Comparison of ENCODE assay signal across 30 mouse cellular contexts in the genomic region with DNA sequence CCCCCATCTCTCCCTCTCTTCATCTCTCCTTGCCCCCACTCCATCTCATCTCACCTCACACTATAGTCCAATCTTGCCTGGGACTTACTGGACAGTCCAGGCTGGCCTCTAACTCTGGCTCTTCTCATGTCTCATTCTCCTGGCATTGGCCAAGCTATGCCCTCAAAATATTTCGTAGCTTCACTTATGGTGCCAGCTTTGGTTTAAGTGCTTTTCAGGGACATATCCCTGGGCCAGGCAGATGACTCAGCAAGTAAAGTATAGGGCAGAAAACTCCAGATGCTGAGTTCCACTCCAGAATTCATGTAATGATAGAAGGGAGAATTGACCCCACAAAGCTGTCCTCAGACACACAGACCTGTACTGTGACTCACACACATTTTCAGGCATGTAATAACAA. TPM values are rescaled to one million over a fixed set of nuclear protein-coding genes. Genes with fewer than 3 reads are reported as not detected.
DNase-seq lines count a peak whose midpoint lies in the region; ATAC-seq and TF ChIP-seq lines count a peak whose summit lies in the region.
"Had no signal": no experiment of that assay in that cellular context is flagged by ENCODE, and none has a peak within 500 bp of the region (broad histone marks: within the 10 kb centered on the region; RNA-seq: fewer than 3 reads in every experiment).

No protein-coding gene starts in this region.

- H3K27ac ChIP-seq in heart, adult 2 months = peak overlapping the region; percentile 33; the same call in 1 of the 2 replicates
- no peak overlapping the region for H3K27ac ChIP-seq in kidney, embryonic 14.5 days (ENCODE audit: low read depth, low read length)
- H3K27ac ChIP-seq: hindbrain, embryonic 15.5 days; kidney, embryonic 15.5 days; left cerebral cortex, adult 2 months; limb, embryonic 12.5 days; lung, embryonic 15.5 days; midbrain, embryonic 10.5 days; midbrain, embryonic 15.5 days; stomach, embryonic 15.5 days had no signal

- no peaks in the 10 kb centered on the region for H3K27me3 ChIP-seq in heart, adult 2 months (ENCODE audit: control insufficient read depth, insufficient read depth, low read length)
- H3K27me3 ChIP-seq in kidney, embryonic 14.5 days (ENCODE audit: control insufficient read depth, insufficient read depth, low read length) = no peaks in the 10 kb centered on the region
- H3K27me3 ChIP-seq: heart, embryonic 12.5 days; hindbrain, embryonic 15.5 days; limb, embryonic 12.5 days; lung, embryonic 15.5 days; midbrain, embryonic 15.5 days; stomach, embryonic 15.5 days had no signal

- no peak for ATAC-seq in kidney, embryonic 14.5 days (ENCODE audit: low FRiP score, low TSS enrichment)
- ATAC-seq: forebrain, embryonic 16.5 days; inflammation-experienced regulatory T-cells, adult 6 months; midbrain, embryonic 15.5 days; Patski had no signal

- H3K4me1 ChIP-seq in heart, adult 2 months (ENCODE audit: control insufficient read depth, insufficient read depth, low read length) = peaks cover 12% of the 10 kb centered on the region
- no peaks in the 10 kb centered on the region for H3K4me1 ChIP-seq in kidney, embryonic 14.5 days (ENCODE audit: control insufficient read depth, insufficient read depth, low read length)
- H3K4me1 ChIP-seq: kidney, embryonic 15.5 days; limb, embryonic 12.5 days had no signal

- no peak overlapping the region for H3K4me2 ChIP-seq in kidney, embryonic 14.5 days (replicated peaks; ENCODE audit: low read depth, low read length)
- H3K4me2 ChIP-seq: heart, embryonic 12.5 days; hindbrain, embryonic 15.5 days; kidney, embryonic 15.5 days; limb, embryonic 12.5 days; lung, embryonic 15.5 days; midbrain, embryonic 15.5 days; stomach, embryonic 15.5 days had no signal

- peak; percentile 60 for DNase-seq in adrenal gland, adult 2 months
- no peak for DNase-seq in adrenal gland, postnatal 4 days (ENCODE audit: low spot score in 2 of 2)
- peak in 1 of 2 experiments; percentile 22 for DNase-seq in heart, adult 2 months
- no peak for DNase-seq in heart, adult 8-10 months (ENCODE audit: low spot score)
- DNase-seq in adrenal gland, postnatal 14 days = peak; percentile 46
- no peak for DNase-seq in B cell, adult 2 months
- DNase-seq: cerebellum, adult 11 months; cerebellum, postnatal 10 days; gastrocnemius, postnatal 10 days; kidney, adult 11 months; kidney, postnatal 25 days; right cerebral cortex, postnatal 25 days had no signal

- H3K79me2 ChIP-seq in heart, adult 2 months (replicated peaks; ENCODE audit: control insufficient read depth, insufficient read depth, low read length) = no peaks in the 10 kb centered on the region

- 62% methylated on average over 1 of the region's 1 CpGs for WGBS in heart, adult 2 months
- 82% methylated on average over 1 of the region's 1 CpGs for WGBS in kidney, embryonic 14.5 days

- no peak overlapping the region for H3K9ac ChIP-seq in heart, adult 2 months (ENCODE audit: low read depth, low read length)
- H3K9ac ChIP-seq in kidney, embryonic 14.5 days (ENCODE audit: low read depth, low read length) = no peak overlapping the region
- H3K9ac ChIP-seq: heart, embryonic 12.5 days; hindbrain, embryonic 15.5 days; kidney, embryonic 15.5 days; limb, embryonic 12.5 days; lung, embryonic 15.5 days; midbrain, embryonic 15.5 days; stomach, embryonic 15.5 days had no signal

- H3K4me3 ChIP-seq in heart, adult 2 months = no peak overlapping the region
- no peak overlapping the region for H3K4me3 ChIP-seq in kidney, embryonic 14.5 days (ENCODE audit: low read length)
- H3K4me3 ChIP-seq: erythroblast, embryonic 14.5 days; heart, embryonic 12.5 days; hindbrain, embryonic 15.5 days; kidney, embryonic 15.5 days; left cerebral cortex, adult 2 months; limb, embryonic 12.5 days; lung, embryonic 15.5 days; midbrain, embryonic 10.5 days; midbrain, embryonic 15.5 days; stomach, embryonic 15.5 days had no signal

- TF ChIP-seq EP300 in heart, adult 2 months (IDR thresholded peaks at IDR 0.05; ENCODE audit: insufficient read depth, low read depth, low read length) = no peak

- H3K9me3 ChIP-seq in kidney, embryonic 14.5 days (ENCODE audit: control insufficient read depth, low read length) = no peaks in the 10 kb centered on the region
- H3K9me3 ChIP-seq: hindbrain, embryonic 15.5 days; kidney, embryonic 15.5 days; limb, embryonic 12.5 days; lung, embryonic 15.5 days; midbrain, embryonic 10.5 days; midbrain, embryonic 15.5 days; stomach, embryonic 15.5 days had no signal

- no peak for TF ChIP-seq POLR2A in heart, adult 2 months (IDR thresholded peaks at IDR 0.05; ENCODE audit: insufficient read depth, low read depth, low read length)

- intact Hi-C loops in heart, adult 2 months (cut with DNase I) = no loop called here

- no peak for TF ChIP-seq CTCF in heart, adult 2 months (IDR thresholded peaks at IDR 0.05)

- H3K36me3 ChIP-seq in heart, adult 2 months (ENCODE audit: control insufficient read depth, insufficient read depth, low read length) = no peaks in the 10 kb centered on the region
- H3K36me3 ChIP-seq in kidney, embryonic 14.5 days (ENCODE audit: control insufficient read depth, insufficient read depth, low read length) = no peaks in the 10 kb centered on the region
- H3K36me3 ChIP-seq: G1E; heart, embryonic 12.5 days; hindbrain, embryonic 15.5 days; kidney, embryonic 15.5 days; limb, embryonic 12.5 days; lung, embryonic 15.5 days; midbrain, embryonic 10.5 days; midbrain, embryonic 15.5 days; stomach, embryonic 15.5 days had no signal

RNA-seq across cellular contexts. Expression of gene Ubtf, which starts 16.6 kb away (rescaled TPM):
- 100 to 1,000 TPM in 1 of 2 experiments, 10 to 100 TPM in 1; 95.9 to 110 TPM for total RNA-seq in adrenal gland, adult 2 months (2021)
- polyA plus RNA-seq in adrenal gland, adult 2 months (2012; rRNA removed) = 24.2 and 25.4 TPM in 2 replicates
- total RNA-seq in adrenal gland, postnatal 4 days (2021) = 100 to 1,000 TPM; 136 to 152 TPM
- total RNA-seq in heart, adult 2 months (2021) = 10 to 100 TPM; 52.5 to 59.4 TPM
- 14.9 and 22.1 TPM in 2 replicates for polyA plus RNA-seq in heart, adult 2 months (2012; rRNA removed)
- total RNA-seq in heart, adult 8-10 months (2022) = 10 to 100 TPM; 48.6 to 59.7 (median 52.1) TPM
- 102 and 106 TPM in 2 replicates for total RNA-seq in adrenal gland, postnatal 14 days (2021)
- 86.5 and 105 TPM in 2 replicates for polyA plus RNA-seq in kidney, embryonic 14.5 days (2014; fragmentation: Nextera tagmentation; extraction: Ambion mirVana)

RNA-seq across cellular contexts. Expression of gene Slc4a1, which starts 29.8 kb away (rescaled TPM):
- total RNA-seq in adrenal gland, adult 2 months (2021) = under 1 TPM; 0.35 to 0.49 TPM
- 0.02 TPM in 1 of 2 replicates, not detected in the other for polyA plus RNA-seq in adrenal gland, adult 2 months (2012; rRNA removed)
- 100 to 1,000 TPM in 1 of 2 experiments, 10 to 100 TPM in 1; 75.5 to 140 TPM for total RNA-seq in adrenal gland, postnatal 4 days (2021)
- 10 to 100 TPM in 1 of 2 experiments, under 1 TPM in 1; 0.42 to 10.3 TPM for total RNA-seq in heart, adult 2 months (2021)
- 0.91 and 4.4 TPM in 2 replicates for polyA plus RNA-seq in heart, adult 2 months (2012; rRNA removed)
- total RNA-seq in heart, adult 8-10 months (2022) = 1 to 10 TPM in 2 of 4 experiments, under 1 TPM in 2; 0.19 to 4.5 (median 1.5) TPM
- total RNA-seq in adrenal gland, postnatal 14 days (2021) = 17.5 and 72.4 TPM in 2 replicates
- polyA plus RNA-seq in kidney, embryonic 14.5 days (2014; fragmentation: Nextera tagmentation; extraction: Ambion mirVana) = 3.0 and 3.3 TPM in 2 replicates
- polyA plus RNA-seq: Patski; urinary bladder, adult 2 months had no signal

RNA-seq across cellular contexts. Expression of gene Atxn7l3, which starts 39.8 kb away (rescaled TPM):
- total RNA-seq in adrenal gland, adult 2 months (2021) = 10 to 100 TPM; 44.2 to 45.1 TPM
- 43.2 and 46.5 TPM in 2 replicates for polyA plus RNA-seq in adrenal gland, adult 2 months (2012; rRNA removed)
- 10 to 100 TPM; 58.3 to 58.7 TPM for total RNA-seq in adrenal gland, postnatal 4 days (2021)
- 10 to 100 TPM; 19.0 to 21.7 TPM for total RNA-seq in heart, adult 2 months (2021)
- polyA plus RNA-seq in heart, adult 2 months (2012; rRNA removed) = 17.4 and 21.2 TPM in 2 replicates
- 10 to 100 TPM; 17.7 to 21.1 (median 20.1) TPM for total RNA-seq in heart, adult 8-10 months (2022)
- 47.9 and 53.4 TPM in 2 replicates for total RNA-seq in adrenal gland, postnatal 14 days (2021)
- polyA plus RNA-seq in kidney, embryonic 14.5 days (2014; fragmentation: Nextera tagmentation; extraction: Ambion mirVana) = 15.2 and 18.6 TPM in 2 replicates

RNA-seq across cellular contexts. Expression of gene Tmub2, which starts 51.5 kb away (rescaled TPM):
- total RNA-seq in adrenal gland, adult 2 months (2021) = 10 to 100 TPM; 57.2 to 59.4 TPM
- 55.8 and 58.9 TPM in 2 replicates for polyA plus RNA-seq in adrenal gland, adult 2 months (2012; rRNA removed)
- 10 to 100 TPM; 56.5 to 58.3 TPM for total RNA-seq in adrenal gland, postnatal 4 days (2021)
- 10 to 100 TPM; 22.9 to 26.2 TPM for total RNA-seq in heart, adult 2 months (2021)
- 32.8 and 43.2 TPM in 2 replicates for polyA plus RNA-seq in heart, adult 2 months (2012; rRNA removed)
- 10 to 100 TPM; 27.0 to 28.1 (median 27.6) TPM for total RNA-seq in heart, adult 8-10 months (2022)
- total RNA-seq in adrenal gland, postnatal 14 days (2021) = 40.1 and 40.4 TPM in 2 replicates
- polyA plus RNA-seq in kidney, embryonic 14.5 days (2014; fragmentation: Nextera tagmentation; extraction: Ambion mirVana) = 41.6 and 54.2 TPM in 2 replicates

RNA-seq across cellular contexts. Expression of gene Rundc3a, which starts 57.0 kb away (rescaled TPM):
- 10 to 100 TPM; 36.8 to 51.7 TPM for total RNA-seq in adrenal gland, adult 2 months (2021)
- 46.3 and 77.5 TPM in 2 replicates for polyA plus RNA-seq in adrenal gland, adult 2 months (2012; rRNA removed)
- total RNA-seq in adrenal gland, postnatal 4 days (2021) = 10 to 100 TPM; 59.3 to 61.2 TPM
- under 1 TPM in 1 of 2 experiments, not detected in 1; 0.66 TPM for total RNA-seq in heart, adult 2 months (2021)
- 0.23 and 0.32 TPM in 2 replicates for polyA plus RNA-seq in heart, adult 2 months (2012; rRNA removed)
- under 1 TPM in 1 of 4 experiments, not detected in 3; 0.16 TPM for total RNA-seq in heart, adult 8-10 months (2022)
- 31.3 and 31.6 TPM in 2 replicates for total RNA-seq in adrenal gland, postnatal 14 days (2021)
- polyA plus RNA-seq in kidney, embryonic 14.5 days (2014; fragmentation: Nextera tagmentation; extraction: Ambion mirVana) = 1.7 and 1.9 TPM in 2 replicates
- total RNA-seq: granulocyte monocyte progenitor cell, adult 5-6 weeks; megakaryocyte progenitor cell, adult 5-6 weeks had no signal
- polyA plus RNA-seq: G1E had no signal

Comparison
In these comparisons a context has a peak if more than half of its experiments do, and no peak if none do; other contexts are left out.
1. DNase-seq: peak in adrenal gland, adult 2 months (single experiment) and adrenal gland, postnatal 14 days (single experiment); none in adrenal gland, postnatal 4 days (0 of 2), heart, adult 8-10 months (single experiment) and B cell, adult 2 months (0 of 2).